Mouse (Mus musculus): ENCODE measurements at regions not wholly inside any gene's neighbourhood (a gene's known extent, or its start where the extent isn't known, plus 50 kb on each side); places are given as distances from the start of the nearest gene placed in this dataset.
A peak's percentile ranks its signal among the peaks of the same experiment; 100 is the strongest.

GRCm38 (mm10) chr6:82860485-82860884, 79.1 kb downstream of the Sema4f start:
- no peak for DNase-seq (ENCODE audit: low spot score)

- DNase-seq (ENCODE audit: low spot score), result no peak
Measured at GRCm38 (mm10) chr6:82856218-82856617, 82.0 kb upstream of the Hk2 start.

- no peak for DNase-seq (ENCODE audit: low spot score)
Measured at GRCm38 (mm10) chr6:82855401-82855800, 81.1 kb upstream of the Hk2 start.

GRCm38 (mm10) chr6:82854780-82855179, 80.5 kb upstream of the Hk2 start:
- DNase-seq (ENCODE audit: low spot score), result no peak

DNA sequence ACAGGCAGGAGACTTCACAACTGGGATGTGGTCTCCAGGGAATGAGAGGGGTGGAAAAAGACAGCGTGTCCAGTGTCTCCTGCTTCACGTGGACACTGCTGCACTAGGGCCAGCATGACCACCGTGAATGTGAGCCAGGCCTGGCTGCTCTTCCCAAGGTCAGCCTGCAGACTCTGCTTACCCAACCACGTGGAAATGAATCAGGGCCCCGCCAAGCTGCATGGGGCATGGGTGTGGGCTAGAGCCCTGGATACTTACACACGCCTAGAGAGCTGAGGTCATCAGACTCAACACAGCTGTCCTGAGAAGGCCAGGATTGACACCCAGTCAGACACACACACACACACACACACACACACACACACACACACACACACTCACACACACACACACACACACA, 80.1 kb upstream of the Hk2 start:
- DNase-seq (ENCODE audit: low spot score), result peak; percentile 26

DNA sequence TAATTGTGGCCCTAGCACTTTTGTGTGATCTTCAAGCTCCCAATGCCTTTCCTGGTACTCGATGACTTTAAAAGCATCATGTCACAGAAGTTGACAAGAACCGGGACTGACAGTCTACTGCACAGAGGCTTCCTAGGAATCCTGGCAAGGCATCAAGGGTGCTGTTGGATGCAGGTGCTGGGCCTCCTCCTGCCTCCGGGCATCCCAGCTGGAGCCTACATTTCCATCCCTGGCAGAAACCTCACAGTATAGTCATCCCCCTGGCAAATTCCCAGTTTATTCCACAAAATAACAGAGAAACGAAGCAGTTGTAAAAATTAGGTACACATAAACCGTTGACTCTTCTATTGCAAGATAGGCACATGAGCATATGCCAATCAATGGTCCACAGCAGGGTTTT, 78.8 kb upstream of the Hk2 start:
- no peak for DNase-seq (ENCODE audit: low spot score)

DNA sequence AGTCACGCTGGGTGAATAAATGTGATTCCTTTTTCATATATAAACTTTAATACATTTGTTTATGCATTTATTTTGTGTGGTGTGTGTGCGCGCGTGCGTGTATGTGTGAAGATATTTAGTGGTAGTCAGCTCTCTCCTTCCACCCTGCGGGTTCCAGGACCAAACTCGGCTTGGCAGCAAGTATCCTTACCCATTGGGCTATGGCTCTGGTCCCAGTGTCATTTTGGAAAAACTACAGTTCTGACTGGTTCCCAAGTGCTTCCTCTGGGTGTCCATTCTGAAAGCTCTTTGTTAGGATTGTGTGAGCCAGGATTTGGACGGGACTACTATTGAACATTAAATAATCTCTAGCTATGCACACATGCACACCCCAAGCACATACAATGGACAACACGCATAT, 76.3 kb upstream of the Hk2 start:
- no peak for DNase-seq (ENCODE audit: low spot score)

DNA sequence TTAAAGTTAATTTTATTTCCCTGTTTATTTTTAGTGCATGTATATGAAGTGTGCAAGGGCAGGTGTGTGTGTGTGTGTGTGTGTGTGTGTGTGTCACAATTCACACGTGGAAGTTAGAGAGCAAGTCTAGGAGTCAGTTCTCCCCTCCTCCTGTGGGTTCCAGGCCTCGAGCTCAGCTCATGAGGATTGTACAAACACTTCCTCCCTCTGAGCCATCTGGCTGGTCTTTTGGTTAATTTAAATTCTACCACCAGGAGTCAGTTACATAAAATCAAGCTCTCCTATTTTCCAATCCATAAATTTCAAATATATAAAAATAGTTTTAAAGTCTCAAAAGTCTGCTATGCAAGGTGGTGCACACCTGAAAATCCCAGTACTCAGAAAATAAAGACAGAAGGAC, 73.3 kb upstream of the Hk2 start:
- no peak for DNase-seq (ENCODE audit: low spot score)

- no peak for DNase-seq (ENCODE audit: low spot score)
Measured at GRCm38 (mm10) chr6:82846587-82847150, 72.4 kb upstream of the Hk2 start.

GRCm38 (mm10) chr6:82844432-82844831, 70.2 kb upstream of the Hk2 start:
- no peak for DNase-seq (ENCODE audit: low spot score)

DNA sequence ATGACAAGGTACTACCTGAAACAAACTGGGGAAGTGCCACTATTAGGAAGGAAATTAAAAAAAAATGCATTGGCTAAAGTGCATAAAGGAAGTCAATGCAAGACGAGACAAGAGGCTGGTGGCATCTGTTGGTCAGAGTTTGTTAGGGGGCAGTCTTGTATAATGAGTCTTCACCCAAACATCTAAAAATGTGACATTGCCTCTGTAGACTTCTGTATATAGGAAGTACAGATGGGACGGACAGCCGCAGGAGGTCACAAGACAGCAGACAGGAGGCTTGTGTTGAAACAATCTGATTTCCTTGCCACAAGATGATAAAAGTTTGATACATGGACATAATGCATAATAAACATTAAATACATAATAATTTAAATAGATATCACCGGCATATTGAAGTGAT, 69.6 kb upstream of the Hk2 start:
- no peak for DNase-seq (ENCODE audit: low spot score)

DNA sequence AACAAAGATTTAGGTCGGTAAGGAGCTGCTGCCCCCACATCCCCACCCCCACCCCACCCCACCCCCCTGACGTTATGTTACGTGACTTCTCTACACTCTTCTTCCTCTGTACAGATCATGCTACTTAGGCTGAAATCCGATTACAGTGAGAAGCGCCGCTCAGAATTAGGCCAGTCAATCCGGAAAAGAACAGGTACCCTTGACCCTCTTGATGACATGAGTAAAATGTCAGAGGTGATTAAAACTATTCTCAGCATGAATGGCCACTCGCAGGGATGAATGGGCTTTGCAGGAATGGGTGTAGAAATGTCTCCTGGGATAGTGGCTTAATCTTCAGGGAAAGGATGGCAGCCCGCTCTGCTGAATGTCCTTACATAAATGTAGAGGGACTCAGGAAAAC, 63.0 kb upstream of the Hk2 start:
- DNase-seq (ENCODE audit: low spot score), result no peak

DNA sequence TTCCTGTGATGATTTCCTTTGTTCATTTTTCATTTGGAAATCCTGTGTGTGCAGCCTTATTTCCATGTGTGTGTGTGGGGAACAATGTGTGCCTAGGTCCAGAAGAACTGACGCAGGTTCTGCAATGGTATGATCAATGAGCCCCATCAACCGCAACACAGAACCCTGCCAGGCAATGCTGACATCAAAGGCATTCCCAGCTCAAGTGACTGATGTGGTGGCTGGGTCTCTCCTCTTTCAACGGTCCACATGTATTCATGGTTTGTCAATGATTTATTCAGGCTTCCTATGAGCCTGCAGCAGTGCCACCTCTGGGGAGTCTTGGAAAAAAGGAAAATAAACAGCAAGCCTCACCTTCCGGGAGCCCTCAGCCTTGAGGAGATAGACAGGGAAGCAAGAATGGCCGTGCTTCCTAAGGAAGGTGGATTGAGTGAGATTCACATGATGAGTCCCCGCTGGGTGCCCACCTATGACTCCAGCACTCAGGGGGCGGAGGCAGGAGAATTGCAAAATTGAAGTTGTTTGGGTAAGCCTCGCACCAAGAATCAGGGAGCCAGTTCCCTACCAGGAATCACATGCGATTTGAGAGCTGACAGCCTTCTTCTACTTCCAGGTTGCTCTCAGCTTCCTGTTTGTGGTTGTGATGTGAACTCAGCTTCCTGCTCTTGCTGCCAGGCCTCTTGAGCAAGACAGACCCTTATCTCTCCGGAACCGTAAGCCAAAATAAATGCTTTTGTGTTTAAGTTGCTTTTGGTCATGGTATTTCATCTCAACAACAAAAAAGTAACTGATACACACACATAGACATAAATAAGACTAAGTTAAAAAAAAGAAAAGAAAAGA, 61.2 kb upstream of the Hk2 start:
- no peak for DNase-seq (ENCODE audit: low spot score)

DNA sequence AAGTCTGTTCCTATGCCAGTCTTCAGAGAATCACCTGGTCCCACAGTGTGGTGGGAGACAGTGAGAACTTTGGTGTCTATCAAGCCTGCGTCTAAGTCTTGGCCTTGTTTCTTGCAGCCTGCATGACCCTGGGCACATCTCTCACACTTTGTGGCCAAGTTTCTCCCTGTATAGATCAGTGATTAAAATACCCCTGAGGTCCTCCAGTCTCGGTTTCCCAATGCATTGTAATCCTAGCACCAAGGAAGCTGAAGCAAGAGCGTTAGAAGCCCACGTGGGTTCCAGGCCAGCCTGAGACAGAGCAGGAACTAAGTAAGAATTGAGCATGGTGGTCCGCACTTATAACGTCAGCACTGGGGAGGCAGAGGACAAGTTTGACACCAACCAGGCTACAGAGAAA, 59.6 kb upstream of the Hk2 start:
- no peak for DNase-seq (ENCODE audit: low spot score)

DNA sequence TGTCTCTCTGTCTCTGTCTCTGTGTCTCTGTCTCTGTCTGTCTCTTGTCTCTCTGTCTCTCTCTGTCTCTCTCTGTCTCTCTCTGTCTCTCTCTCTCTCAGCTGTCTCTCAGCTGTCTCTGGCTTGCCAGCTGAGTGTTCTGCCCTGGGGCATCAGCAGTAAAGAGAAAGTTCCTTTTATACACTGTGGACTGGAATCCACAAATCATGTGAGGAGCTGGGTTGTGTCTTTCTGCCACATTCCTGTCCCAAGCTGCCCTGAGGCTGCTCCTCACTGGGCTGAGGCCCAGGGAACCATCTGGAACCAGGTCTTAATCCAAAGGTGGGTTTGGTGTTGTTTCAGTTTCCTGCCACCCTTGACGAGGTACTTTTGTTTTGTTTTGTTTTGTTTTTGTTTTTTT, 57.0 kb upstream of the Hk2 start:
- DNase-seq (ENCODE audit: low spot score), result no peak

DNA sequence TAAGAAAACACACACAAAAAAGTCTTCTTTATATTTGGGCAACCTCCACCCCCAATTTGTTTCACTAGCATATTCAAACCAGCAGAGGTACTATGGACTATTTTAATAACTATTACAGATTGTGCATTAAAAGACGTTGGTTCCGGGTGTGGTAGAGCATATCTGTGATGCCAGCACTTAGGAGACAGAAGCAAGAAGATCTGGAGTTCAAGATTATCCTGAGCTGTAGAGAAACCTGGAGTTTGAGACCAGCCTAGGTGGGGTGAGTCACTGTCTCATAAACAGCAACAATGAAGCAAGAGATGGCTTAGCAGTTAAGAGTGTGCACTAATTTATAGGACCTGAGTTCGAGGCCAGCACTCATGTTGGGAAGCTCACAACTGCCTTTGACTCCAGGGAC, 50.4 kb upstream of the Hk2 start:
- DNase-seq (ENCODE audit: low spot score), result no peak

GRCm38 (mm10) chr6:82824240-82824639, 50.0 kb upstream of the Hk2 start:
- no peak for DNase-seq (ENCODE audit: low spot score)
